Mouse (Mus musculus) cerebellum, adult 2 months (tissue): ENCODE measurements around the gene Nol12. TPM values are rescaled to one million over a fixed set of nuclear protein-coding genes. Genes with fewer than 3 reads are reported as not detected.
A peak's percentile ranks its signal among the peaks of the same experiment; 100 is the strongest.

Experiments
- DNase-seq, 2 experiments: peaks; one replicate each; pipeline ENCODE4 v3.0.0; 2021
- H3K27ac ChIP-seq: fragments of 200-500 bp; 2 replicates; pipeline ENCODE4 v1.5.1; 2012; ENCODE audit warnings: low read length, control low read depth, inconsistent platforms; ENCODE audit not compliant: insufficient read depth
- H3K27me3 ChIP-seq: fragments of 200-500 bp; 2 replicates; pipeline ENCODE4 v1.6.1; 2012; ENCODE audit warnings: inconsistent platforms, mild to moderate bottlenecking, low read length, moderate library complexity; ENCODE audit not compliant: control insufficient read depth, insufficient read depth
- H3K4me1 ChIP-seq: fragments of 200-500 bp; 2 replicates; pipeline ENCODE4 v1.6.1; 2011; ENCODE audit warnings: low read length; ENCODE audit not compliant: control insufficient read depth, insufficient read depth
- H3K4me3 ChIP-seq: fragments of 200-500 bp; replicated peaks from 2 replicates; pipeline ENCODE3; 2011; ENCODE audit warnings: mild to moderate bottlenecking, low read depth, low read length, control low read depth; ENCODE audit not compliant: insufficient read depth
- CTCF ChIP-seq: fragments of 200-500 bp; IDR thresholded peaks from 2 replicates; pipeline ENCODE4 v1.5.1; 2011; ENCODE audit warnings: low read depth, mild to moderate bottlenecking, control low read depth, low read length, moderate library complexity, borderline replicate concordance; ENCODE audit not compliant: insufficient read depth
- POLR2A ChIP-seq: fragments of 200-500 bp; IDR thresholded peaks from 2 replicates; pipeline ENCODE4 v1.6.1; 2011; ENCODE audit warnings: low read length, control low read depth, borderline replicate concordance; ENCODE audit not compliant: insufficient read depth
- whole genome bisulfite sequencing: fragments of 180-500 bp; shearing (Covaris S2); methylation state at CpG from one replicate; pipeline ENCODE4 v1.1.7; 2018; 5-methylcytosine and 5-hydroxymethylcytosine counted together
- polyA plus RNA-seq: library from polyadenylated mRNA; depleted of rRNA; stranded (reverse); fragments of >200 nt; gene quantifications from 2 replicates; pipeline ENCODE4 v1.2.3, GENCODE M21; 2012

Nol12 gene
- polyA plus RNA-seq, 1 experiment, result 34.4 TPM

DNA sequence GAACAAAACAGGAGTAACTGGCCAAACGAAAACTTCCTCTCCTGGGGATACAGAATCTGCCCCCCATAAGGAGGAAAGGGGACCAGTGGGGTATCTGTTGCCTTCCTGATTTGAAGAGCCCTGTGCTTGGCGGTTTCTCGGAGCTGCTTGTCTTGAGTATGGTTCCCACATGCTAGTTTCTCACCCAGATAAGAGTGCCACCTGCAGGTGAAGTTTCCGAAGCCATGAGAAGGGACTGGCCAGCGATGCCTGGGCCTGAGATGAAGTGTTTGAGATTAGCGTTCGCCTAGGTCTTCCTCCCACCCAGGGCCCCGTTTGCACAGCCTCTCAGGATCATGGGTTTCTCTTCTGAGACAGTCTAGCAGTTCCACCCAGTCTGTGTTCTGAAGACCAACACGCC is 22.7 kb upstream of the Nol12 start:
- DNase-seq, result peak; percentile 54 to 59

DNA sequence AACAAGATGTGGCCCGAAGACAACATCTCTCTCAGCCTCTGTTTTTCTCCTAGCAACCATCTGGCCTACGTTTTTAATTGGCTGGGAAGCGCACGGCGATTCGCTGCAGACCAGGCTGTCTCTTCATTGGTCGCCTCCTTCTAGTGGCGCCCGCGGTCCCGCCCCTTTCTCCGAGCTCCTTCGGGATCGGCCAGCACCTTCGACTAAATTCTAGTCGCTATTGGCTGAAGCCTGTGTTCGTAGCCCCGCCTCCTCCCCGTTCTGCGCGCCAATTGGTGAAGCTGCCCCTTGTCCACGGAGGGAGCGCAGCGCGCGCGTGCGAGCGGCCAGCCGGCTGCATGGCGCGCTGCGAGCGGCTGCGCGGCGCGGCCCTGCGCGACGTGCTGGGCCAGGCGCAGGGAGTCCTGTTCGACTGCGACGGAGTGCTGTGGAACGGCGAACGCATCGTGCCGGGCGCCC is 21.1 kb upstream of the Nol12 start, which contains the start of gene Pdxp:
TSS of gene Pdxp (plus strand) at position 288 of the 459 bp plus-strand sequence.
- H3K4me3 ChIP-seq, result peak within 1 kb of the TSS; percentile 98
- under 1% methylated on average over 51 of the region's 51 CpGs for WGBS

More for the DNA sequence above, 22.7 kb upstream of the Nol12 start:
- Histone ChIP-seq H3K4me3 (no peak overlapping the region), H3K4me1 (peaks cover 6% of the 10 kb centered on the region; the same call in 1 of the 2 replicates), H3K27me3 (no peaks in the 10 kb centered on the region), H3K27ac (no peak overlapping the region)
- no peak for TF ChIP-seq POLR2A
- TF ChIP-seq CTCF, result peak; percentile 50; the same call in 1 of the 2 replicates
- 31% methylated on average over 9 of the region's 9 CpGs for WGBS

DNA sequence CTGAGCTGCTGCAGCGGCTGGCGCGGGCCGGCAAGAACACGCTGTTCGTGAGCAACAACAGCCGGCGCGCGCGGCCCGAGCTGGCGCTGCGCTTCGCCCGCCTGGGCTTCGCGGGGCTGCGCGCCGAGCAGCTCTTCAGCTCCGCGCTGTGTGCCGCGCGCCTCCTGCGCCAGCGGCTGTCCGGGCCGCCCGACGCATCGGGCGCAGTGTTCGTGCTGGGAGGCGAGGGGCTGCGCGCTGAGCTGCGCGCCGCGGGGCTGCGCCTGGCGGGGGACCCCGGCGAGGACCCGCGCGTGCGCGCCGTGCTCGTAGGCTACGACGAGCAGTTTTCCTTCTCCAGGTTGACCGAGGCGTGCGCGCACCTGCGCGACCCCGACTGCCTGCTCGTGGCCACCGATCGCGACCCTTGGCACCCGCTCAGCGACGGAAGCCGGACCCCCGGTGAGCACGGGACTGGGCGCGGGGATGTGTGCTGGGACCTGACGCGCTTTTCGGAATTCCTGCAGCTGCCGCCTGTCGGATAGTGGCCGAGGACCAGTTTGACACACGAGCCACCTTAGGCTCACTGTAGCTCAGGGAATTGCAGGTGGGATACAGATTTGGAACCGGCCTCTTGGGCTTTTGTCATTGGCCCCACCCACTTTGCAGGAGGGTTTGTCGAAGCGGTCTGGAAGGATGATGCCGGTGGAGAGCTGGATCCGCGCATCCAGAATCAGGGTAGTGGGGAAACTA is 20.5 kb upstream of the Nol12 start:
- H3K27me3 ChIP-seq, result no peaks in the 10 kb centered on the region
- H3K4me3 ChIP-seq, result peak overlapping the region; percentile 98
- TF ChIP-seq CTCF, result no peak
- TF ChIP-seq POLR2A, result no peak
- H3K4me1 ChIP-seq, result peaks cover 17% of the 10 kb centered on the region
- WGBS, result under 1% methylated on average over 81 of the region's 87 CpGs
- DNase-seq, result peak; percentile 74 to 80
- peak overlapping the region; percentile 72 for H3K27ac ChIP-seq

More for the DNA sequence above, 21.1 kb upstream of the Nol12 start, which contains the start of gene Pdxp:
- peak within 1 kb of the TSS; percentile 72 for H3K27ac ChIP-seq
- peaks cover 17% of the 10 kb centered on the region for H3K4me1 ChIP-seq
- TF ChIP-seq POLR2A, result peak; percentile 84
- TF ChIP-seq CTCF, result no peak
- no peaks in the 10 kb centered on the region for H3K27me3 ChIP-seq
- peak; percentile 97 to 99 for DNase-seq

DNA sequence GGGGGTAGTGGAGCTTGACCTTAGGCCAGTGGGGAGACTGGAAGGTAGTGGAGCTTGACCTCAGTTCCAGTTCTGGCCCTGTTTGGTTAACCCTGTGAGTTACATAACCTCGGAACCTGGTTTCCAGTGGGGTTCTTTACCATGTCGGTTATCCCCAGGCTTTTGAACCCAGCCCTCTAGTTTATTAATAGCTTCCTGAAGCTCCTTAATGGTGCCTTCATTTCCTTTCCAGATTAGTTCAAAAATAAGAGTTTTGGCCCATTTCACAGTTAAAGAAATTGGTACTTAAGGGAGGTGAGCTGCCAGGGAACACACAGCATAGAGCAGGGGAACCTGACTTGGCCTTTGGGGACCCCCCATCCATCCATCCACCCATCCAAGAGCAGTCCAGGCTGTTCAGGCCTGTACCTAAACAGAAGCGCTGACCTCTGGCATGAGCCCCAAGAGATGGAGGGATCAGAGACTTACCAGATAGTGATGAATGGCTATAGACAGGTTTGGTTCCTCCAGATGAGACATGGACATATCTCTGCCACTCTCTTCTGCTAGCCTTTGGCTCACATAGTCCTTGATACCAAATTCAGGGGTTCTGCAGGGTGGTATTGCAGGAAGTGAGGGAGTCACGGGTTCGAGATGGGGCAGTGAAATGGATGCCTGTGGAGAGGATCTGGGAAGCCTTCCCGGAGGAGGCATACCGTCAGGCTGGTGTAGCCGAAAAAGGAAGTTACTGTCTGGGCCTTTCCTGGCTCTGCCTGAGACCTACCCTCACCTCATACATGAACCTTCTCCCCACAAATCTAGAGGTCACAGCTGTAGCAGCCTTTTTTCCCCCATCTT is 19.7 kb upstream of the Nol12 start:
- WGBS, result 11% methylated on average over 8 of the region's 8 CpGs
- H3K4me1 ChIP-seq, result peaks cover 17% of the 10 kb centered on the region
- H3K27me3 ChIP-seq, result no peaks in the 10 kb centered on the region
- H3K4me3 ChIP-seq, result peak overlapping the region; percentile 98
- peak; percentile 42 to 62 for DNase-seq
- TF ChIP-seq POLR2A (no peak), CTCF (no peak)
- H3K27ac ChIP-seq, result peak overlapping the region; percentile 72

DNA sequence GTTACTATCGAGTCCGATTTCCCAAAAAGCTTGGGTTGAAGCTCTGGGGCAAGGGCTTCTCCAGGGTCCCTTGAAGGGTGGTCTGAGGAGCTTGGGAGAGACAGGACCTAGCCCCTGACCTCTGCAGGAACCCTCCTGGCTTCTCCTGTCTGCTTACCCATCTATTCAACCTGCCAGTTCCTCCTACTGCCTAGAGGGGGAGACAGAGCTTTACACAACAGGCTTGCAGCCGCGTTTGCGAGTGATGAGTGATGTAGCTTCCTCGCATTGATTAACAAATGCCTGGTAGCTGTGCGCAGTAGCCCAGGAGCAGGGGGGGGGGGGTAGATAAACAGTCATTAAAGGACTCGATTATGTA is 19.1 kb upstream of the Nol12 start:
- peak overlapping the region; percentile 98 for H3K4me3 ChIP-seq
- TF ChIP-seq POLR2A (peak; percentile 14; the same call in 1 of the 2 replicates), CTCF (peak; percentile 98)
- no peaks in the 10 kb centered on the region for H3K27me3 ChIP-seq
- peak; percentile 81 to 87 for DNase-seq
- H3K4me1 ChIP-seq, result peaks cover 17% of the 10 kb centered on the region
- 7% methylated on average over 8 of the region's 8 CpGs for WGBS
- H3K27ac ChIP-seq, result peak overlapping the region; percentile 72

DNA sequence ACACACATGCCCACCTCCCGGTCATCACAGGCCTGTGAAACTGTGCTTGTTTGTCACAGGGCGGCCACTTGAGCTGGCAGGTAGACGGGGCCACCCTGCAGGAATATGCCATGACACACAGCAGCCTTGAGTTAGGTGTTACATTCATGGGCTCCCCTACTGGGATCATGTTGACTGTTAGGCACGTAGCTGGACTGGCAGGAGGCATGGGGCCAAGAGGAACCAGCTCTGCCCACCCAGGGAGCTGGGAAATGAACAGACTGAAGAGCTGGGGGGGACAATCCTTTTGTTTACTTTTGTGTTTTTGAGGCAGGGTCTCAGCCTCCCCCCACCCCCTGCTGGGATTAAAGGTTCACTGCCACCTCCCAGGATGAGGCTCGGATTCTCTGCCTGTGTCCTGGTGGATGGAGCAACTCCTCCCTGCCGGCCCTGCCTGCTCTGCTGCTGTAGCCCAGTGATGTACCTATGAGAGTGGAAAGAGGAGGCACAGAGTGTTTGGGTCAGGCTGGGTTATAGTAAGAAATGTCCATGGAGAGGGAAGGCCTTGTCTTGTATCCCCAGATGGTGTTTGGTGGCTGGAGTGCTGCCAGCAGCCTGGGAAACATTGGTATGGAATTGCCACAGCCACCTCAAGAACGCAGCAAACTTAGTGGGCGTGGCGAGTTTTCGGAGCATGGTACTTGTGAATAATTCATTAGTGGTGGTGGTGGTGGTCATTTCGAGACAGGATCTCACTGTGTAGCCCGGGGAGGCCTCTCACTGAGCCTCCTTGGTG is 18.5 kb upstream of the Nol12 start:
- TF ChIP-seq POLR2A, result no peak
- no peak for TF ChIP-seq CTCF
- Histone ChIP-seq H3K4me3 (peak overlapping the region; percentile 98), H3K27me3 (no peaks in the 10 kb centered on the region), H3K4me1 (peaks cover 17% of the 10 kb centered on the region), H3K27ac (peak overlapping the region; percentile 37)
- WGBS, result 12% methylated on average over 12 of the region's 12 CpGs
- peak; percentile 64 to 70 for DNase-seq

DNA sequence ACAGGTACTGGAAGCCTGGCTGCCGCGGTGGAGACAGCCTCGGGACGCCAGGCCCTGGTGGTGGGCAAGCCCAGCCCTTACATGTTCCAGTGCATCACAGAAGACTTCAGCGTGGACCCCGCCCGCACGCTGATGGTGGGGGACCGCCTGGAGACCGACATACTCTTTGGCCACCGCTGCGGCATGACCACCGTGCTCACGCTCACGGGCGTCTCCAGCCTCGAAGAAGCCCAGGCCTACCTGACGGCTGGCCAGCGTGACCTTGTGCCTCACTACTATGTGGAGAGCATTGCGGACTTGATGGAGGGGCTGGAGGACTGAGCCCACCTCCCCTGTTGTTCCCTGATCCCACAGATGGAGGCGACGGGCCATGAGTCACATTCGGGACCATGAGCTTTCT is 16.6 kb upstream of the Nol12 start:
- no peak for DNase-seq
- Histone ChIP-seq H3K27me3 (no peaks in the 10 kb centered on the region), H3K4me1 (peaks cover 17% of the 10 kb centered on the region), H3K4me3 (no peak overlapping the region), H3K27ac (no peak overlapping the region)
- TF ChIP-seq CTCF (no peak), POLR2A (no peak)
- 84% methylated on average over 23 of the region's 23 CpGs for WGBS
